Mouse (Mus musculus): ENCODE measurements at regions not wholly inside any gene's neighbourhood (a gene's known extent, or its start where the extent isn't known, plus 50 kb on each side); places are given as distances from the start of the nearest gene placed in this dataset.

DNA sequence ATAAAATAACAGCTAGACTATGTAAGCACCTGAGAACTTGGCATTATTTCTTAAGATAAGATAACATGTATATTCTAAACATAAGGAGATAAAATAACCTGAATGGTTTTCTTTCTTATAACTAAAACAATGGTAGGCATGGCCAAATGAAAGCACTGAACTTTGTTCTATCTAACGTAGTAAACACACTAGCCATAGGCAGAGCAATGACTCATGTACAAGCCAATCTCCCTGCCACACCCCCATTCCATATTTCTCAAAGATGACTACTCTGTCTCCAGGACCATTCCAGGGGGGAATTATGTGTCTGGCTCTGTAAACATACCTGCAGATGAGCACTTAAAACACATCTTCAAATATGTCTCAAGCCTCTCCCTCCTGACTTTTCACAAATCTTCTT lies 80.6 kb upstream of the Slc7a11 start:
- no peak for DNase-seq (ENCODE audit: low spot score)

DNA sequence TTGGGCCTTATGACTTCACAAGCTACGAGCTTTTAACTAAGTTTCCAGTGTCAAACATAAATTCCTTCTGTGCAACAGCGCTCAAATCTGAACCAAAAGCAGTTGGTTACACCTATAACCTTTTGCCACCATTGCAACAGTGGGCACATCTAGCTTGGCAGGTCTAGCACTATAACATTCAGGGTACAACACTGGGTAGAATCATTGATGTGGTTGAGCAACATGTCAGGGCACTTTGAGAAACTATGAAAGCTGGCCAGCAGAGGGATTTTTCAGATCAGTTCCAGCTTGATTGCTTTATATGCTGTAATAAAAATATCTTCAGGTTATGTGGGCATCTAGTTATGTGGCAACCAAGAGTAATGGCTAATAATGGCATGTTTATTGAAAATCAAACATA lies 63.8 kb upstream of the Slc7a11 start:
- DNase-seq (ENCODE audit: low spot score) = no peak

Measured in yolk sac, embryonic 10.5 days (tissue).